Mouse (Mus musculus) induced T-regulatory cell, adult 2 months (primary cell): ENCODE measurements around the gene Ano6.

ENCODE experiments used
- DNase-seq: peaks from one replicate; pipeline ENCODE4 v3.0.0-alpha.2; 2012; ENCODE audit warnings: low read depth

Ano6 gene

GRCm38 (mm10) chr15:95976156-95976876, 185.7 kb downstream of the Ano6 start:
- no peak for DNase-seq

- DNase-seq, result no peak
Measured at GRCm38 (mm10) chr15:95977169-95977938, 186.7 kb downstream of the Ano6 start.

GRCm38 (mm10) chr15:95977939-95978252, 187.3 kb downstream of the Ano6 start:
- no peak for DNase-seq

GRCm38 (mm10) chr15:95980641-95981040, 190.0 kb downstream of the Ano6 start:
- no peak for DNase-seq

- DNase-seq, result no peak
Measured at GRCm38 (mm10) chr15:95987916-95988315, 197.3 kb downstream of the Ano6 start.

- no peak for DNase-seq
Measured at GRCm38 (mm10) chr15:95989496-95990124, 199.0 kb downstream of the Ano6 start.

GRCm38 (mm10) chr15:96002958-96003601, 212.4 kb downstream of the Ano6 start:
- no peak for DNase-seq

GRCm38 (mm10) chr15:96011640-96012390, 221.2 kb downstream of the Ano6 start:
- no peak for DNase-seq

- no peak for DNase-seq
Measured at GRCm38 (mm10) chr15:96012391-96012775, 221.7 kb downstream of the Ano6 start.

- no peak for DNase-seq
Measured at GRCm38 (mm10) chr15:96014501-96014900, 223.9 kb downstream of the Ano6 start.

GRCm38 (mm10) chr15:96020465-96020864, 229.8 kb downstream of the Ano6 start:
- no peak for DNase-seq

- DNase-seq, result no peak
Measured at GRCm38 (mm10) chr15:96021506-96021905, 230.9 kb downstream of the Ano6 start.
